Mouse (Mus musculus) adrenal gland, postnatal 36 days (tissue): ENCODE results near the gene Gm11146. TPM values are rescaled to one million over a fixed set of nuclear protein-coding genes. Genes with fewer than 3 reads are reported as not detected.

Experiments used
- DNase-seq, 2 experiments: peaks; one replicate each; pipeline ENCODE4 v3.0.0; 2021; ENCODE audit warnings: mixed read lengths in 1 of 2
- long read RNA-seq, 2 experiments: library from polyadenylated mRNA; stranded (forward); transcript quantifications; one replicate each; pipeline ENCODE4 v2.0.0; 2021; ENCODE audit warnings: borderline sequencing depth in 2 of 2
- total RNA-seq, 2 experiments: library from RNA; stranded (reverse); gene quantifications; 2 replicates each; pipeline ENCODE4 v1.2.3; 2021

Gene Gm11146
- not detected for total RNA-seq
- long read RNA-seq, experiment 1: 0 reads
- long read RNA-seq, experiment 2: 0 reads

DNA sequence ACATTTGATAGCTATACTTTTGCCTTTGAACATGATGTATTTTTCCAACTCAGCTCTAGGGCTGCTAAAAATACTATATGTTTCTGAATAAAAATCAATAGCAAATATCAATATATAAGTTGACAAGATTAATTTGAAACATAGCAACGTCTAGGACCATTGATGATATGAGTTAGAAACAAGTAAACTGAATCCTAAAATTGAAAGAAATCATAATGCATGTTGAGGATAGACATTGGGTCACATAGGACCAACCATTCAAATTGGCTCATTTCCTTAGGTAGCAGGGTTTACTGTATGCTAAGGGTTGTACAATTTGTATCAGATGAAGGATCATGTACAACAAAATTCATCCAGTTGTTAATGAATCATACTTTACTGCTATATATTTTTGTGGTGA is at the start of gene Gm11146:
TSS of gene Gm11146 (minus strand) at position 101 of the 400 bp plus-strand sequence.
- no peak for DNase-seq

DNA sequence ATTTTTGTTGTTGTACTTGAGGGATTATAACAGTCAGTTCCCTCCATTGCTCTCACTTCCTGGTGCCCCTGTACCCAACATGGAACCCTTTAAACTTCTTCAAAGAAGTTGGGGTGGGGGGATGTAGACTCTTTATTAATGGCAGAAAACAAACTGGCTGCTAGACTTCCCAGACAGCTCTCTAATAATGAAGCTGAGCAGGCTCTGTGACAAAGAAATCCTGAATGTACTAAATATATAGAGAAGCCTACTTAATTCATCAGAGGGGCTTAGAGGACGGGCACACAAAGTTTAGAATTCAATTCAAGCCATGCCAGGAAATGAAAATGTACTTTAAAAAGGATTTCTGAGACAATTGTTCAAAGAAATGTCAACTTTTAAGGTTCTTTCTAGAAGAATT is 48.7 kb upstream of the Gm11146 start:
- DNase-seq: no peak

DNA sequence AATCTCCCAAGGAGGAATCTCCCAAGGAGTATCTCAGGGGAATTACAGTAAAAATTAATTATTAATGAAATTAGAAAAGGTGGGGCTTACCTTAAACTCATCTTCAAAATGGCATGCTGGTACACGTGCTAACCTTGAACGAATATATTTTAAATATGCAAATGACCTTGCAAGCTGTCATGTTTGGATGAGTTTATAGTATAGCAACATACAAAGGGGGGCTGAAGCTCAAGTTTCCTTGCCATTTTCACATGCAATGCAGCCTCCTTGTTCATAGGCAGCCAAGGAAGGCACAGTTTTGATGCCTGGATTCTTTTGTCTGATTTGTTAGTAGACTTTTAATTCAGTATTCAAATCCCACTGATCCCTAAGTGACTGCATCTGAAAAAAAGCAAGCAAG is 47.1 kb upstream of the Gm11146 start:
- DNase-seq: no peak

DNA sequence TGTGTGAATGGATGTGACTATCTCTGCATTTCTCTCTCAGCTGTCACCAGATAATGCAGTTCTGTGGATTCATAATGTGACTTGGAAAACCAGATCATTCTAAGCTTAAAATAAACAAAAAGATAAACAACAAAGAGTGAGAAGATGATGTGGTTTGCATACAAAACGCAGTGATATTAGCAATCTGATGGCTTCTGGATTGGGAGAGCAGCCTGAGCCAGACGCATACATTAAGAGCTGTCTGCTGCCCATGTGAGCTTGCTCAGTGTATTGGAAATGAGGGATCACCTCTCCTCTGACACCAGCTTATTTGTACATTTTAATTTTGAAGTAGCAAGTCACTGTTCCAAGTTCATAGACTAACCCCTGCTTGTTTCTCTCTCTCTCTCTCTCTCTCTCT is 46.3 kb upstream of the Gm11146 start:
- DNase-seq: no peak

DNA sequence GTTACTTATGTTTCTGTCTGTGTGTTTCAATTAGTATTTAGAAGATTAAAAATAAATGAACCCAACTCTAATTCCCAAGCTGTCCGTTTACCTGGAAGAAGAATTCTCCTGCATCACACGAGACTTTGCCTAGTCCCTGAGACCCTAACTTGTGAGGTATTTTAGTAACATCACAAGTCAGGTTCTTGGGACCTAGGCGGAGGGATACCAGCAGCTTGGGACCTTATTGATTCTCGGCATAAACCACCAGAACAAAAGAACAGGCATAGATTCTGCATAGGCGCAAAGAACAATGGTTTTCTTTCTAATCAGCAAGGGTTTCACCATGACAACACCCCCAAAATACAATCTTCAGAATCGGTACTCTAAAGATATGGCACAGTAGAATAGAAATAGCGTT is 44.3 kb upstream of the Gm11146 start:
- DNase-seq: no peak

DNA sequence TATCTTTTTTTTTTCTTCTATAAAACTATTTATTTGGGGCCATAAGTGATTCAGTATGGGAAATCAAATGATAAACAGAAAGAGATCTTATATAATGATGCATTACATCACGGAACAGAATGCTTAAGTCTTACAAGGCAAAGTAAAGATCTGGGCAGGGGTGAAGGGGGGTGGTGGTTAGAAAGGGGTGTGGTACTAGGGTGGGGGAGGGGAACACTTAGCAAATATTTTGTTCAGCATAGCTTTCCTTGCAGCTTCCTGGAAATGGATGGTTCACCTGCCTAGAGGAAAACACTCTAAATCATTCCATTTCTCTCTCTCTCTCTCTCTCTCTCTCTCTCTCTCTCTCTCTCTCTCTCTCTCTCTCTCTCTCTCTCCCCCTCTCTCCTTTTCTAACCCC is 43.1 kb upstream of the Gm11146 start:
- DNase-seq: no peak

DNA sequence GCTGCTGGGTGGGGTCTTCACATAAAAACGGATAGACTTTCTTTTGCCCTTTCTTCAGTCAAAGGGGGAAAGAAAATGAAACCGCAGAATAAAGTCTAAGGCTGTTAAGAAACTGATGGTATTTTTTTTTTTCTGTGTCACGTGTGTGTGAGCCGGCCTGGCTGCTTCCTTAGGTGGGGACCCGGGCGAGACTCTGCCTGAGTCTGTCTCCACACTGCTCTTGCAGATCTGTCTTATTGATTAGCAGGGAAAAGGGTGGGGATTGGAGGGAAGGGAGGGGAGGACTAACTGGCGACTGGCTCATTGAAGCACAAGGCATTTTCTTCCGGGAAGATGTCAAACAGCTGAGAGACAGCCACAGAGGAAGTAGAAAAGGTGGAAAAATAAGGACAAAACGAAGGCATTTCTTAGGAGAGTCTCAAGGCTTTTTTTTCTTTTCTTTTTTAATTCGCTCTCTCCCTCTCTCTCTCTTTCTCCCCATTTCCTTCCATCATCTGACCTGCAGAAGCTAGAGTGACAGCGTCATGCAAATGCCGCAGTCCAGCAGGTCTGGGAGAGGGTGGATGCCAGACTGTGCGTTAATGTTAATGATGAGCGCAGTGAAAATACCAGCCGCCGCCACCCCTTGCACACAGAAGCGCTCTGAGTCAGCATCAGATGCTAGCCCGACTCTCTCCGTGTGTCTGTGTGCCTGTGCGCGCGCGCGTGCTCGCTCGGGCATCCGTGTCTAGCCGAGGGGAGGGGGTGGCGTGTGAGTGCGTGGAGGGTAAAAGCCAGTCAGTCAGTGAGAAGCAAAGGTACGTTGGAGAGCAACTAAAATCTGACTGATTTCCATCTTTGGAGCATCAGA is 42.2 kb upstream of the Gm11146 start:
- peak; percentile 76 to 80 for DNase-seq

DNA sequence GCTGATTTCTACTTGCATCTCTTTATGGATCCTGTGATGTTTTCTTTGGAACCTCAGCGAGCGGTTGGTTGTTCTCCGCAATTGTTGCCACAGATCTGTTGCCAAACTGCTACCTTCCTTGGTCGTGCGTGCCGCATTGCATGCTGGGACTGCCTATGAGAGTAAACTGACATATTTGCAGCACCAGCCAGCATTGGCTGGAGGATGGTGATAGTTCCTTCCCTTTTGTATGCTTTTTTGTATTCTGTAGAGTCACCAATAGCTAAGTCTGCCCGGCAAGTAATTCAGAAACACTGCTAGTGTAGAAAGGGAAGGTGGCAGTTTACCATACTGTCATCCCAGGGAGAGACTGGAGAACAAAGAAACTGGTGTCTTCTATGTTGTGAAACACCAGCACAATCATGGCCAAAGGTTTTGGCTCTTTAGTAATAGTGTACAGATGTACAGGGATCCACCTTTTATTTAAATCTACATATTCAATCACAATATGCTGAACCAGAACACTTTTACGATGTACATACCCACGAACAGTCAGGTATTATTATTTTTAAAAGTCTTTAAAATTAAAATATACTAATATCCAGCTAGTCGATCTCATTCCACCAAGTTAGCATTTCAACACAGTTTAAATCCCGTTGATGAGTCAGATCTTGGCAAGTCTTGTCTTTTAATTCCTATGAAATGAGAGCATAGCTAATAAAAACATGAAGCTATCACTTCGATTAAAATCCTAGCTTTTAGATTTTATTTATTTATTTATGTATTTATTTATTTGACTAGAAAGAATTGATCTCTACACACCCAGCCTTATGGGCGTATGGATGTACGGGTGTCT is 41.4 kb upstream of the Gm11146 start:
- DNase-seq: peak; percentile 27 to 36

DNA sequence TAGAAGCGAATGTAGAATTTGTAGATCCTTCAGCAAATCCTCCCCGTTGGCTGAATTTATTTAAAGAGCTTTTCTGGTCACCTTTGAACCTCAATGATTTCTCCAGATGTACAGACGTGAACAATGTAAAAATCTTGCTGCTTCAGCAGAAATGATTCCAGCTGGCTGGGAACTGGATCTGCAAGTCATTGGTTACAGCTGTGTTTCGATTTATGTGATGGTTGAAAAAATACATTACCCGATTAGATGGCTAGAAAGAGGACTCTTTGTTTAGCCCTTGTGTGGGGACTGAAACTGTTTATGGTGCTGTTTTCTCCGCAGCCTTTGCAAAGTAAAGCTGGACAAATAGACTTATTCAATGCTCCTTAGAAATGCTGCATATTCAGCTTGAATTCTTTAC is 34.6 kb upstream of the Gm11146 start:
- no peak for DNase-seq

DNA sequence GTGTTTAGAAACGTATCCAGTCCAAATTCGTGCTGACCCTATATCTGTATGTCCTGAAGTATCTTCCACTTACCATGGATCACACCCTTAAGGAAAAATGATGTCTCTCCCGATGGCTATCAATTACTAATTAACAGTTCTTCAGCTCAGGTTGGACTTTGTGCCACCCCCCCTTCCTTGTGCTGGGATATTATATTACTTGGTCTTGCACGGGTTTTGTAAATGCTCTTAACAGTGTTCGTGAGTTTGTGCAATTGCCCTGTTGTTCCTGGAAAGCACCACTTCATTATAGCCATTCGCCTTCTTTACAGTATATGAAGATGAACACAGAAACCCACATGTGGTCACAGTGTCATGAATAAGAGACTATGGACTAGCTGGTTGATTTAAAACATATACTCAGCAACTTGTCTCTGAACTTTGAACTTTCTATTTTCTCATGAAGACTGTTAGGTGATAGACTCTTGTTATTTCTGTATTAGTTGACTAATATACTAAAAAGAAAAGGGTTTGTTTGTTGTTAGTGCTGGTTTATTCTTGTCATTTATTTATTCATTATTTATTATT is 30.5 kb upstream of the Gm11146 start:
- DNase-seq: no peak

DNA sequence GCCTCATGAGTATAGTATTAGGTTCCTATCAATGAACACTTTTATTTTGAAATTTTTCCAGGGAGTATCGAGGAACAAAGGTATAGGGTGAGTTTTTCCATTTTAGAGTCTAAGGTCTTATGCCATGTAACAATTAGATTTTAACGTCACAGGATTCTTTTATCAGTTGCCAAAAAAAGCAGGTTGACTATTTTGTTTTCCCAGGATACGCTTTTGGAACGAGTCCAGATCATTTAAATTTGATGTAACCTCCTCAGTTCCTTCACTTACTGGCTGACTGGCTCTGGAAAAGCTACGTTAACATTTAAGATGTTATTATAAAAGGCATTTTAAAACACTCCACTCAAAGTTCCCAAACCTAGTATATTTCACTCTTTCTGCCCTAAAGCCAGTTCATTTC is 20.8 kb upstream of the Gm11146 start:
- DNase-seq: no peak

DNA sequence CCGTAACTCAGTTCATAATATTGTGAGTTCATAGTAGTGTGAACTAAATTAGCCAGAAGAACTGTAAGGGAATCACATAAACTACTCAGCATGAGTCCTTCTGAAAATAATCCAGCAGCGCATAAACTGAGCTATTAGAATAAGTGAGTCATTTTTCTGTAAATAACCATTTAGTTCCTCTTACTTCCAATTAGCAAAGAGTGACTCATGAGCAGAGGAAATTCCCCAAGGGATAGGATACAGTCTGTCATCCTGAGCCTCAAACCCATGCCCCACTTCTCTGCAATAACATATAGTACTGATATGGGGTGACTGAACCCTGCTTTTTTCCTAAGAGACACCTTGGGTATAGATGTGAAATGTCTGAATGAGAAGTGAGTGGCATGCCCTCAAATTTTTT is 687 bp upstream of the Gm11146 start:
- peak in 1 of 2 experiments; percentile 6 for DNase-seq

DNA sequence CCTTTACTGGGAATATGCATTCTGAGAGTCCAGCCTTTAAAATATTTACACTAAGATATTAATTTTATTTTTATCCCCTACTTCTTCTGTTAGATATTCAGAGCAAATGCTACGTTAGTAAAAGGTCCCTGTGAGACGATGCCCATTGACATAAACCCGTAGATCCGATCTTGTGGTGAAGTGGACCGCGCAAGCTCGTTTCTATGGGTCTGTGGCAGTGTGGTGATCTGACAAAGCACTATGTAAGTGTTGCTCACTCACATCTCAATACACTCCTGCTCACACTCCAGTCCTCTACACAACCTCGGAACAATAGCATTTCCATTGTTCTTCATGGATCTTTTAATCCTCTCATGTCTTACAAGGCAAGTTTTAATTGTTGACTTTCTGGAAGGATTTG is 3.1 kb downstream of the Gm11146 start:
- no peak for DNase-seq

DNA sequence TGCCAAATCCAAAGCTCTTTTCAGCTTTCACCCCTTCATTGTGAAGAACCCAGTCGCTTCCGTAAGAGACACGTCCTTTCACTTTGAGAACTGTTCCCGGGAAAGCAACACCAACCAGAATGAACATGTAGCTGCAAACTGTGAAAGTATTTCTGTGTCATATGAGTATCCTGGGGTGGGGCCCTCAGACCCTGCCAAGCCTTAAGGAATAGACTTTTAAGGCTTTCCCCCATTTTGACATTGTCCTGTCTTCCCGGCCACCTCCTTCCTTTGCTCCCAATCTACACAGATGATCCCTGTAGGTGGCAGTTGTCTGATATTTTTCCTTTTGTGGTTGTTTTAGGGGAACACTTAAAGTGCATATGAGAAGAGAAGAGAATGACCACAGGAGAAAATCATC is 5.3 kb downstream of the Gm11146 start:
- DNase-seq: no peak

DNA sequence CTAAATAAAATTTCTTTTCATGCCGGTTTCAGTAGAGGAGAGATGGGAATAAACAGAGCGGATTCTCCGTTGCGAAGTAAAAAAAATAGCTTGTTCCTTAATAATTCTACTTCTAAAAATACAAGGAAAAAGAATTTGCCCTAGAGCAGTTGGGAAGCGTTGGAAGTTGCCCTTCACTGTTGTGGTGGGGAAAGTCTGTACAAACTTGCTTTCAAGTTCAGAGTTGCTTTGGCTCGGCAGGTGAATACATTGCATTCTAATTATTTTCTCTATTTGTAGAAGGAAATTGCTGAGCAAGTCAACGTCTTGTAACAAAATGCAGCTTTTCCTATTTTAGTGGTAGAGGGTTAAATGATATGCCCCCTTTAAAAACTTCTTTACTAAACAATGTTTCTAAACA is 6.2 kb downstream of the Gm11146 start:
- no peak for DNase-seq

DNA sequence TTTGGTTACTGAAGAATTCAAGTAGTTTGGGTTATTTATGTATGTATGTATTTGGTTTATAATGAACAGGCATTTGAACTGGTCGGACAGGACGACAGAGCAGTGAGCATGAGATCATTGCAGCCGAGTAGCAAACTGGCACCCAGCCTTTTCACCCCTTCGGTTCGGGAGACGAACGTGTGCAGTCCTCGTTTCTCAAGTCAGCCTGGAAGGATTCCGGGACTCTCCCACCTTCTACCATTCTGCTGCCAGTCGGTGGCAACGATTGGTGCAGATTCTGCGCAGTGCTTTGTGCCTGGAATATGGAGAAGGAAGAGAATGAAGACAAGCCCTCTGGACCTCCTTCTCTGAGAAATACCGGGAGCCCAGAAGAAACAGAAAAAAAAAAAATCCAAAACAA is 7.3 kb downstream of the Gm11146 start:
- DNase-seq: peak; percentile 48 to 70

DNA sequence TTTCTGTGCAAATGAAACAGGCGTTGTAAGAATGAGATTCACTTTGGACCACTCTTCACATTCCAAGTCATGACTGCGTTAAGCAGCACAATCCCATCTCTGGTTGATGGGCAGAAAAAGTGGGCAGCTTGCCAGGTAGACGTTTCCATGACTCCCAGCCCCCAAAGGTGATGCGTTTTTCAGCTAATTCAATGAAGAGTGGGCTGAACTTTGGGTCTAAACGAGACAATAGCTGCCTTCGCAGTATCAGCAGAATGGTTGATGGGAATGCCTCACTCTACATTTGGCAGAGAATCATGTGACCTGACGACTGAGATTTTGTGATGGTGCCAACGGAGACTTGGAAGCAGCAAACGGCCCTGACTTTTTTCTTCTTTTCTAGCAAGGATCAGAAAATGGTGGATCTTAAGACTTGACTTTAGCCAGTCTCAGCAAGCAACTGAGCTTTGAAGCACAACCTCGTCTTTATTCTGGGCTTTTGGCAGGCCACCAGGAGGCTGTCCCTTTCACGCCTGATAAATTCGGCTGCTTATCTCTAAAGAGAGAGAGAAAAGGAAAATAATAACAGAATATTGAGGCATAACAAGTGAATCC is 8.0 kb downstream of the Gm11146 start:
- DNase-seq: peak; percentile 63 to 69

DNA sequence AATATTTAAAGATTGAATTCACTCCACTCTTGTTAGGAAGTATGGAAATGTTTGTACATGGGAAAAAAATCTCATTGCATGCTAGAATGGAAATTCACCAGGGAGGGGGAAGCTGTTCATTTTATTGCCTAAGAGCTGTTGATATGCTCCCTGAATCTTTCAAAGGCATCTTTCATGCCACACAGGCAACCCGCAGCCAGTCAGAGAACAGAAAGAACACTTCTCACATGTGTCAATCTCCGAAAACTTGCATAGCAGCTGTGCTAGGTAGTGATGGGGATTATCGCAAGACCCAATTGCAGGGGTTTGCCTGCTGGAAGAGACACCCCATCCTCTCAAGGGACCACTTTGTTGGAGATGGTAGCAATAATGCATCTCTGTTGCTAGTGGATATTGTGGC is 8.9 kb downstream of the Gm11146 start:
- no peak for DNase-seq

DNA sequence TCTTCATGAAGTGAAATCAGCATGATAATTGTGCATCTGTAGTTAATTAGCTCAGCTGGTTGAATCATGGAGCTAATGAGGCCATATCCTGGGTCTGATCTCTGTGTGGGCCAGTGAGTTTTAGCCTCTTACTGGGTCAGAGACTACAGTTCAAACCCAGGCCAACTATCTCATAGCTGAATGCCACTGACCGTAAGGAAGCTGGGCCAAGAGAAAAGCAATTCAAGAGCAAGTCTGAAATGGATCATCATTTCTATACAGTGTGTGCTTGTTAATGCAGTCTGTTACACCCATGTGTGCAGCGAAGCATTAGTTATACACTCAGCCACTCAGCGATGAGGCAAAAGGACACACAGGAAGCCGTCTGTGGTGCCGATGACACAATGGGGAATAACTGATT is 28.9 kb downstream of the Gm11146 start:
- DNase-seq: no peak

DNA sequence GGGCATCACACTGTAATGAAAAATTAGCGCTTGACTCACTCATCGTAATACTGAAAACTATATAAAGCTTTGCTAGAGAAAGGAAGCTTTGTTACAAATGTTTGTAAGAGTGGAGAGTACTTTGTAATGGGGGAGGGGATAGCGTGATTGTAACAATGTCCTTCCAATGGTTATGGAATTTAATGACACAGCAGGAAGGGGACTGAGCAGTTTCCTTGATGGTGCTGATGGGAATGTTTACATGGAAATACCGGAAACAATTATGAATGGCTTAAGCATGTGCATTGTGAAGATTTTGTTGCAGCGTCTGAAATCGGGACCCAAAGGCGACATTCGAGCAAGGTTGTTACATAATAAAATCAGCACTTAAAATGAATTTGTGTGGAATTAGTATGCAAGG is 32.4 kb downstream of the Gm11146 start:
- no peak for DNase-seq

DNA sequence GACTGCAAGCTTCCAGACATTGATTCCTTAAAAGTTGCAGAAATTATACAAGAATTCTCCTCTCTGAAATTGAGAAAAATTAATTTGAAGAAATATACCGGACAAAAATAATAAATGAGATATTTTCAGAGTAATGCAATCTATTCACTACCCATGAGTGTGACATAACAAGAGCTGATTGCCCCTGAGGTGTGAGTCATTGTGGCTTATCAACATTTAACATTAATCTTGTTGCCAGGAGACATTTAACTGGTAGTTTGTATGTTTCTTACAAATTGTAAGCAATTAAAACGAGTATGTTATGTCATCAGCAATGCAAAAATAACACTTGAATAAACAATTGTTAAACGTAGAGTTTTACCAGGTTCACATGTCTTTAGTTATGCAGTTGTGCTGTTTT is 33.5 kb downstream of the Gm11146 start:
- DNase-seq: no peak

DNA sequence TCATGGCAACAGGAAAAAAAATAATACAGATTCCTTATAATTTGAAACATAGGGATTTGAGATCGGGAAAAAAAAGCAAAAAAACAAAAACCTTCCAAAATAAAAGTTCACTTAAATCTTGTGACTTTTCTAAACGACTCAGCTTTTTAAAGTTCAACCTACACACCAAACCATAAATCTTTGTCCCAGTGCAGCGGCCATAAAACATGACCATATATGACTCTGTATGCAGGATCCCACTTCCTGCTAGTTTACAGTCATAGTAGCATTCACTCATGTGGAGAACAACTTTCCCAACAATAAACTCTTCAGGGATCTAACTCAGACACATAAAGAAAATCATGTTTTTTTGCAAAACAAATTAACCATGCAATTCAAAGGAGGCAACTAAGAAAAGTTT is 39.0 kb downstream of the Gm11146 start:
- DNase-seq: no peak
